Mouse (Mus musculus): ENCODE measurements around the gene Otud6a. TPM values are rescaled to one million over a fixed set of nuclear protein-coding genes. Genes with fewer than 3 reads are reported as not detected.

Gene Otud6a
- total and polyA plus RNA-seq, 3 experiments = not detected

DNA sequence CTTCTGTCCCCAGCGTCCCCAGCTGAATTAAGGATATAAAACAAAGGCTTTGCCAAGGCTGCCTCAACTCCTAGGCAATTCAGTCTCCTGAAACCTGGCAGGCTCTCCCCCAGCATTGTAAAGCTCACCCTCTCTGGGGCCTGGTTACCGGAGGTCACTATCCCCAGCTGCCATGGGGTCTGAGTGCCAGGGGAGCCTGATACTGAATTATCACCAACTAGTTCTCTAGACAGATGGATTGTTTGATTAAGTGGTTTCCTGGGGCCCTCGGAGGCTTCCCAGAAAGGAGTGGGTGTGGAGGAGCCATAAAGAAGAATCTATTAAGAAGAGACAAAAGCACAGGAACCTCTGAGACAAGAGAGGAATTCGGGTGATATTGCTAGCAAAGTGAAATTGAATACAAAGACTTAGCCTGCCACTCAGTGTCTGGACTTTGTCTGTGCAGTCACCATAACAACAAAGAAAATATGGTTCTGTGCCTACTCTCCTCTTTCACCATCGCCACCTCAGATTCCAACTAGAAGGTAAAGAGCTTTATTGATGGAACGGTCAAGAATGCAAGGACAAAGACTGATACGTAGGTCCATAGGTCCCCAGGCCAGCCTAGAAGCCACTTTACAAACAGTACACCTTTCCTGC lies 34.5 kb upstream of the Otud6a start:
- H3K36me3 ChIP-seq (ENCODE audit: control insufficient read depth in 1 of 2, insufficient read depth in 2 of 2, low read length in 2 of 2) = peaks cover 0 to 5% of the 10 kb centered on the region in 2 experiments; a peak in 2 of 4 replicates
- H3K27ac ChIP-seq (ENCODE audit: control insufficient read depth, low read depth, low read length) = no peak overlapping the region
- no peaks in the 10 kb centered on the region for H3K27me3 ChIP-seq (ENCODE audit: control insufficient read depth in 1 of 2, insufficient read depth in 2 of 2, low read length in 2 of 2)
- TF ChIP-seq RAD21 (IDR thresholded peaks at IDR 0.05; ENCODE audit: low read depth, low read length) (peak; percentile 43), SMC3 (IDR thresholded peaks at IDR 0.05; ENCODE audit: low read depth, low read length) (peak; percentile 36; the same call in 1 of the 2 replicates), CTCF (IDR thresholded peaks at IDR 0.05 in 2 of 3, conservative IDR thresholded peaks at IDR 0.05 in 1 of 3; ENCODE audit: control insufficient read depth in 1 of 3, insufficient read depth in 1 of 3, low read depth in 2 of 3, low read length in 3 of 3, poor library complexity in 1 of 3, severe bottlenecking in 1 of 3) (peak in 1 of 3 experiments; percentile 30; a peak in 1 of 6 replicates), ZC3H11A (IDR thresholded peaks at IDR 0.05; ENCODE audit: low read depth, low read length) (0 out of 2 replicates have a peak, but pooled peaks have one; percentile 7), POLR2AphosphoS5 (IDR thresholded peaks at IDR 0.05; ENCODE audit: borderline replicate concordance, low read depth, low read length) (no peak), NRF1 (IDR thresholded peaks at IDR 0.05; ENCODE audit: insufficient read depth, low read depth, low read length, poor library complexity, severe bottlenecking) (no peak)
- DNase-seq (ENCODE audit: low read depth, low spot score) = peak; percentile 11
- H3K4me3 ChIP-seq (ENCODE audit: control insufficient read depth in 1 of 2, insufficient read depth in 1 of 2, low read depth in 2 of 2, low read length in 2 of 2) = no peak overlapping the region
- no peak overlapping the region for H3K9ac ChIP-seq (ENCODE audit: control insufficient read depth, low read depth, low read length, poor library complexity, severe bottlenecking)
- H3K9me3 ChIP-seq (replicated peaks; ENCODE audit: insufficient read depth, low read length) = no peaks in the 10 kb centered on the region
- H3K4me1 ChIP-seq (ENCODE audit: control insufficient read depth in 1 of 2, insufficient read depth in 2 of 2, low read length in 2 of 2) = peaks cover 0 to 5% of the 10 kb centered on the region in 2 experiments; a peak in 1 of 4 replicates
- H3K79me2 ChIP-seq (ENCODE audit: control insufficient read depth, insufficient read depth, low read length, poor library complexity) = no peaks in the 10 kb centered on the region

DNA sequence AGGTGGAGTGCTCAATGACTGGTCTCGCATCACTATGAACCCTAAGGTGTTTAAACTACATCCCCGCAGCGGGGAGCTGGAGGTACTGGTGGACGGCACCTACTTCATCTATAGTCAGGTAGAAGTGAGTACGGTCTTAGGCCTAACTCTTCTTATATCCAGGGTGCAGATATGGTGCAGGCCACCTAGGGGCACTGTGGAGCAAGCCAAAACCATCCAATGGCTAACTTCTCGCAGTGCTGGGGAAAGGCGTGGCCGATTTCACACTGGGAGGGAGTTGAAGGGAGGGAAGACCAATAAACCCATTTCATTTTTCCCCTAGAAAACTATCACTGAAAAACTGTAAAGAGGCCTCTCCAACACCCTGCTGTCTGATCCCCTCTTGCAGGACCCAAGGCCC lies 33.8 kb upstream of the Otud6a start:
- peaks cover 0 to 5% of the 10 kb centered on the region in 2 experiments; a peak in 1 of 4 replicates for H3K4me1 ChIP-seq (ENCODE audit: control insufficient read depth in 1 of 2, insufficient read depth in 2 of 2, low read length in 2 of 2)
- no peak overlapping the region for H3K27ac ChIP-seq (ENCODE audit: control insufficient read depth, low read depth, low read length)
- no peak overlapping the region for H3K9ac ChIP-seq (ENCODE audit: control insufficient read depth, low read depth, low read length, poor library complexity, severe bottlenecking)
- DNase-seq (ENCODE audit: low read depth, low spot score) = peak; percentile 61
- H3K79me2 ChIP-seq (ENCODE audit: control insufficient read depth, insufficient read depth, low read length, poor library complexity) = no peaks in the 10 kb centered on the region
- no peak overlapping the region for H3K4me3 ChIP-seq (ENCODE audit: control insufficient read depth in 1 of 2, insufficient read depth in 1 of 2, low read depth in 2 of 2, low read length in 2 of 2)
- H3K9me3 ChIP-seq (replicated peaks; ENCODE audit: insufficient read depth, low read length) = no peaks in the 10 kb centered on the region
- H3K36me3 ChIP-seq (ENCODE audit: control insufficient read depth in 1 of 2, insufficient read depth in 2 of 2, low read length in 2 of 2) = peaks cover 0 to 5% of the 10 kb centered on the region in 2 experiments; a peak in 2 of 4 replicates
- no peaks in the 10 kb centered on the region for H3K27me3 ChIP-seq (ENCODE audit: control insufficient read depth in 1 of 2, insufficient read depth in 2 of 2, low read length in 2 of 2)
- peak; percentile 58 for TF ChIP-seq SMC3 (IDR thresholded peaks at IDR 0.05; ENCODE audit: low read depth, low read length)
- TF ChIP-seq KAT2A (conservative IDR thresholded peaks at IDR 0.05; ENCODE audit: low read depth, low read length) = no peak
- TF ChIP-seq ZC3H11A (IDR thresholded peaks at IDR 0.05; ENCODE audit: low read depth, low read length) = peak; percentile 34; the same call in 1 of the 2 replicates
- peak; percentile 41 to 64 (median 46) for TF ChIP-seq CTCF (IDR thresholded peaks at IDR 0.05 in 2 of 3, conservative IDR thresholded peaks at IDR 0.05 in 1 of 3; ENCODE audit: control insufficient read depth in 1 of 3, insufficient read depth in 1 of 3, low read depth in 2 of 3, low read length in 3 of 3, poor library complexity in 1 of 3, severe bottlenecking in 1 of 3)
- TF ChIP-seq GATA1 (IDR thresholded peaks at IDR 0.05; ENCODE audit: low read depth, low read length) = no peak
- no peak for TF ChIP-seq NRF1 (IDR thresholded peaks at IDR 0.05; ENCODE audit: insufficient read depth, low read depth, low read length, poor library complexity, severe bottlenecking)
- peak; percentile 49 for TF ChIP-seq RAD21 (IDR thresholded peaks at IDR 0.05; ENCODE audit: low read depth, low read length)

DNA sequence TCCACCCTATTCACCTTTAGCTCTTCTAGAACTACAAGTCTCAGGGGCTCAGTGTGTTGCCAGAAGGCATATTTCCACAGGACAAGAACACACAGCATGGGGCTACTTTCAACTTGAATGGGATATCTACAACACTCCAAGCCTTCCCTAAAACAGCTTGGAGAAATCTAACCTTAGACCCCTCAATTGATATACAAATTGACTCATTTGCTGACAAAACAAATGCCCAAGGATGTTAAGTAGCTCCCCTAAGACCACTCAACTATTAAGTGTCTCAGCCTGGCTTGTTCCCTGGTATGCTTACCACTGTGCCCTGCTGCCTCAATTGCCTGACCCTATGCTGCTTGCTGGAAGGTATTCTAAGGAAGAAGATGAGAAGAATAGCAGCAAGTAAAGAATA lies 27.9 kb upstream of the Otud6a start:
- H3K4me3 ChIP-seq (ENCODE audit: control insufficient read depth in 1 of 2, insufficient read depth in 1 of 2, low read depth in 2 of 2, low read length in 2 of 2) = no peak overlapping the region

More for the DNA sequence above, 27.9 kb upstream of the Otud6a start:
- Histone ChIP-seq H3K27ac (ENCODE audit: control insufficient read depth, low read depth, low read length) (no peak overlapping the region), H3K79me2 (ENCODE audit: control insufficient read depth, insufficient read depth, low read length, poor library complexity) (no peaks in the 10 kb centered on the region), H3K9me3 (replicated peaks; ENCODE audit: insufficient read depth, low read length) (no peaks in the 10 kb centered on the region), H3K9ac (ENCODE audit: control insufficient read depth, low read depth, low read length, poor library complexity, severe bottlenecking) (no peak overlapping the region), H3K36me3 (ENCODE audit: control insufficient read depth in 1 of 2, insufficient read depth in 2 of 2, low read length in 2 of 2) (no peaks in the 10 kb centered on the region), H3K4me1 (ENCODE audit: control insufficient read depth in 1 of 2, insufficient read depth in 2 of 2, low read length in 2 of 2) (no peaks in the 10 kb centered on the region), H3K27me3 (ENCODE audit: control insufficient read depth in 1 of 2, insufficient read depth in 2 of 2, low read length in 2 of 2) (no peaks in the 10 kb centered on the region)
- no peak for DNase-seq (ENCODE audit: low read depth, low spot score)
- TF ChIP-seq ZKSCAN1 (IDR thresholded peaks at IDR 0.05; ENCODE audit: low read depth, low read length) = no peak
- no peak for TF ChIP-seq NRF1 (IDR thresholded peaks at IDR 0.05; ENCODE audit: insufficient read depth, low read depth, low read length, poor library complexity, severe bottlenecking)
- no peak for TF ChIP-seq RCOR1 (IDR thresholded peaks at IDR 0.05; ENCODE audit: low read depth, low read length)

Data from MEL (cell line).